Mouse (Mus musculus) activated CD4-positive, CD25-positive, alpha-beta regulatory T cell, adult 4 months (primary cell): ENCODE data around the gene Cox6a1. TPM values are rescaled to one million over a fixed set of nuclear protein-coding genes. Genes with fewer than 3 reads are reported as not detected.
"Not testable (repeated sequence)": the region's sequence is repeated elsewhere in the genome, so short reads cannot be mapped to it uniquely, and the experiment has no call there.

ENCODE experiments used
- ATAC-seq: one replicate; pipeline ENCODE4 v1.8.0; 2017
- polyA plus RNA-seq, 2 experiments: library from polyadenylated mRNA; unstranded; fragments of 100-300 nt; shearing (Covaris generic); gene quantifications; one replicate each; pipeline ENCODE4 v1.2.1; 2017

Gene Cox6a1
- polyA plus RNA-seq = 100 to 1,000 TPM; 589 to 624 TPM

DNA sequence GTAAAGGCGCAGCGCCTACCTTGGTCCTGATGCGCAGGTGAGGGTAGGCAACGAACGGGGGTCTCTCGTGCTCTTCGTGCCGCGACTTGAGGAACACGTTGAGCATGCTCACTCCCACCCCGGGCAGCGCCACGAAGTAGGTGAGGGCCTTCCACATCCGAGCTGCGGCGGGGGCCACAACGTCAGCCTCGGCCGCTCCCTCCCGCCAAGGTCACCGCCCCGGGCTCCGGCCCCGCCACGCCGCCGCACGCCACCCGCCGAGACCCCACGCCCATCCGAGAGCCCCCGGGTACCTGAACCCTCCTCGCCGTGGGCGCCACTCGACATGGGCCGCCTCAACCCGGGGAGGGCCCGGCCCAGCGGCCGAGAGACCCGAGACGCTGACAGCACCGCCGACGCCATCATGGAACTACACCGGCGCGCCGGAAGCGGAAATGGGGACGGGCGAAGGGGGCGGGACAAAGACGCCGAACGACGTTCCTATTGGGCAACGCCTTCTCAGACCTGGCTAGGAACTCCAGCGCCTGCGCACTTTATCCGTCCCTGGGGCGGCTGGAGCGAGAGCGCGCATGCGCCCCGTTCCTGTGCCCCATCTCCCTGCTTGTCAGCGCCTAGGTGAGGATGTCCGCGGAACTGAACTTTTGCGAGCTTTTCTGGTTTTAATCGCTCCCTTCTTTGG is at the start of gene Cox6a1:
Cox6a1 (minus strand) TSS at position 436 of the 679 bp plus-strand sequence.
- ATAC-seq = peak; percentile 87

DNA sequence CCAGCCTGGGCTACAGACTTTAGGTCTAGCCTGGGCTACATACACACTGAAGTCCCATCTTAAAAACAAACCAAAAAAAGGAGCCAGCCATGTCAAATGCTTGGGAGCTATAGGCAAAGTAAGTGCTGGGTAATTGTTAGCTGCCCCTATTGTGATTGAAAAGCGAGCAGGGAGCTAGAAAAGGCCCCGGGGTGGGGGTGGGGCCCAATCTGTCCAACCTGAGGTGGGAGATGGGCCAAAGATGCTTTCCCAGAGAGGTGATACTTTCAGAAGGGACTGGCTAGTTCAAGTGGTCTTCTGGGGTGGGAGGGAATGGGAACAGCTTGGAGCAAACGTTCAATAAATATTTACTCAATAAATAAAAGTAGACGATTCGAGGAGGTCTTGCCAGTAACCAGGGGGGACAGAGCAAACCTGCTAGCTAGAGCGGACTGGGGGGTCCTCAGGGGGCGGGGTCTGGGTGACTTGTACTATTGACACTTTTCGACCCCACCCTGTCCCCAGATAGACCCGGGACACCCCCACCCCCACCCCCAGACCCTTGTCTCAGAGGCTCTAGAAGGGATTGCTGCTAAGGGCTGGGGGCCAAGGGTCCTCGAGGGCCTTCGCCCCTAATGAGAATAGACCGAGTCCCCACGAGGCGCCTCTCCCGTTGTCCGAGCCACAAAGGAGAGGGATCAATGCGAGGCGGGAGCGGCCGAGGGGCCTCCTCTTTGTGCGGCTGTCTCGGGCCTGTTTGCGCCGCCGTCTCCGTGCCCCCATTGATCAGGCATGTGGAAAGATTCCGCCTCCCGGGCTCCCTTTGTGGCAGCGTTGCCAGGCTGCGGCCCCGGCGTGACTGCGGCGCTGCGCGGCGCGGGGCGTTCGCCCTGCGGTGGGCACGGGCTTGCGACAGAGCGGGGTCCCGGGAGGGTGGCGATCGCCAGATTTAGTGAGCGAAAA is 49.3 kb upstream of the Cox6a1 start:
- ATAC-seq = no peak

DNA sequence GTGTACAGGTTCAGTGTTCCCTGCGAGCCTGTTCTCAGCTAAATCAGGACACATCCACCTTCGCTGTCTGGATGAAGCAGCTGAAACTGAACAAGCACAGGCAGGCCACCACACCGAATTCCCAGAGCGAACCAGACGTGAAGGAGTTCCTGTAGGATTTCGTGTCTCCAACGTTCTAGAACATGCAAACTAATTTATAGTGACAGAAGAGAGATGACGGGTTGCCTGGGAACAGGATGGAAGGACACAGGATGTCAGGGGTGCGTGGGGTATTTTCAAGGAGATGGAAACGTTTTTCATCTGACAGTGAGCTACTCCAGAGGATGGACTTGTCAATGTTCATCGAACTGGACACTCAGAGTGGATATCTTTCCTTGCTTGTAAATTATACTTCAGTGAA is 47.9 kb upstream of the Cox6a1 start:
- no peak for ATAC-seq

DNA sequence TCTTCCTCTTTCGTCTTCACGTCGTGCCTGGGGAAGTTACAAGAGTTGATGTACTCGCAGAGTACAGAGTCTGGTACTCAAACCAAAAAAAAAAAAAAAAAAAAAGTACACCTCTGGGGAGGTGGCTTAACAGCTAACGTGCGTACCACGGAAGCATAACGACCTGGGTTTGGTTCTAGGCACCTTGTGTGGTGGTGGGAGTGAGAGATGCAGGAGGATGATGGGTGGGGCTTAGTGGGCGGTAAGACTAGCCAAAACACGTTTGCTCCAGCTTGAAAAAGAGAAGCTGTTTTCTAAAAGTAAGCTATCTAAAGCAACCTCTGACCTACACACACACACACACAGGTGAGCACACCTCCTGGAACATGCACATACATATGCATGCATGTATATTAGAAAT is 46.1 kb upstream of the Cox6a1 start:
- ATAC-seq = no peak

DNA sequence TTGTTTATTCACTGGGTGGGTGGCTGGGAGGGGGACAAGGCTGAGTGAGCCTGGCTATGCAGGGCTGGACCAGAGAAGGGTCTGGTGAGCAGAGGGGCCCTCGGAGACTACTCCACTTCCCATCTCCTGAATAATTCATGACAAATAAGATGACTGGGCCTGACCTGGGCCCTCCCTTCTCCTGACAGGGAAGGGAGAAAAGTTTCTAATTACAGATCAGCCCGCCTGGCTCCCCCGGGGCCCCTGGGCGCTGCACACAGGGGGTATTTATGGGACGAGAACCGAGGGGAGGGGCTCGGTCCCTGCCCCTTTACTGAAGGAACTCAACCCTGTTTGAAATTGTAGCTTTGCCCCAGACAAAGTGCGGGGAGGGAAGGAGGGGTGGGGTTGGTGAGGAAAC is 45.4 kb upstream of the Cox6a1 start:
- no peak for ATAC-seq

DNA sequence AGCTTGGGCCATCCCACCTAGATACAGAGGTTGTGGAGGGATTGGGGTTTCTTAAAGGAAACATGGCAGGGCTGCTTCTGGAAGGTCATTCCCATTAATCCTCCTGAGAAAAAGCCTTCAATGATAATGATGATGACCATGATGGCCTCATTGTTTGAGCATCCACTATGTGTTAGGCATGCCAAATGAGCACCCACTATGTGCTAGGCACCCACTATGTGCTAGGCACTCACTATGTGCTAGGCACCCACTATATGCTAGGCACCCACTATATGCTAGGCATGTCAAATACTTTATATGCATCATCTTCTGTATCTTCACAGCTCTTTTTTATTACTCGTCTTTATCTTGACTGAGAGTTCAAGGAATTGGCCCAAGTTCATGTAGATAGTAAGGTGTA is 44.2 kb upstream of the Cox6a1 start:
- no peak for ATAC-seq

DNA sequence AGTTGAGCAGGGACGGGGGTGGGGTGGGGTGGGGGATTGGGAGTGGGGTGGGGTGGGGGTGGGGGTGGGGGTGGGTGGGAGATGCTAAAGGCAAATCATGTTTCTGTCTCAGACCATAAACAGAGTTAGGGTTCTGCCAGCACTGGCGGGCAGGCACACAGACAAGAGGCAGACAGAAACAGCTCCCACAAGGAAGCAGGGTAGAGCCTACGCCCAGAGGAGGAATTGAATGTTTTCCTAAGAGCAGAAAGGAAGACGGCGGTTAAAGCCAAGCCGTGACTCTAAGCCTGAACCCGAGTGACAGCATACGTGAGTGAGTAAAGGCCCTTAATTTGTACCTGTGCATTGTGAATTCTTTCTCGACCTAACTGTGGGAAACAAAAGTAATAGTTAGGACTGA is 43.2 kb upstream of the Cox6a1 start:
- no peak for ATAC-seq

DNA sequence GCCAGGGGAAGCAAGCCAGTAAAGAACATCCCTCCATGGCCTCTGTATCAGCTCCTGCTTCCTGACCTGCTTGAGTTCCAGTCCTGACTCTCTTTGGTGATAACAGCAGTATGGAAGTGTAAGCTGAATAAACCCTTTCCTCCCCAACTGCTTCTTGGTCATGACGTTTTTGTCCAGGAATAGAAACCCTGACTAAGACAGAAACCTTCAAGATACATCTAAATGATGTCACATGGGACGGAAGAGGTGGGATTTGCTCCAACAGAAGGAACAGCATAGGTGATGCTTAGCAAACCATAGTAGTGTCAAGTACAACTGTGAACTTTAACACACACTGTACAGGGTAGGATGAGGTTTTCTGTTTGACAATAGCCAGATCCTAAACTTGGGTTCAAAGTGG is 30.1 kb upstream of the Cox6a1 start:
- ATAC-seq = not testable (repeated sequence)

DNA sequence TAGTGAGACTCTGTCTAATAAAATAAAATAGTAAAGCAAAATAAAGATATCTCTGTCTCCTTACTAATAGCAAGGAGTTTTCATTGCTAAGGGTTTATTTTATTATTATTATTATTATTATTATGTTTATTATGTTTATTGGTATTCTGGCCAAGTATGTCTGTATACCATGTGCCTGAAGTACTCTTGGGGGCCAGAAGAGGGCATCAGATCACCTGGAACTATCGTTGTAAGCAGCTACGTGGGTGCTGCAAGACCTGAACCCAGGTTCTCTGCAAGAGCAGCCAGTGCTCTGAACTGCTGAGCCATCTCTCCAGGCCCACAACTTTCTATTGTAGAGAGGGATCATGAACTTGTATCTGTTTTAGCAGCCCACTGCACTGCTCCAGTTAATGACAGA is 26.7 kb upstream of the Cox6a1 start:
- ATAC-seq = no peak

DNA sequence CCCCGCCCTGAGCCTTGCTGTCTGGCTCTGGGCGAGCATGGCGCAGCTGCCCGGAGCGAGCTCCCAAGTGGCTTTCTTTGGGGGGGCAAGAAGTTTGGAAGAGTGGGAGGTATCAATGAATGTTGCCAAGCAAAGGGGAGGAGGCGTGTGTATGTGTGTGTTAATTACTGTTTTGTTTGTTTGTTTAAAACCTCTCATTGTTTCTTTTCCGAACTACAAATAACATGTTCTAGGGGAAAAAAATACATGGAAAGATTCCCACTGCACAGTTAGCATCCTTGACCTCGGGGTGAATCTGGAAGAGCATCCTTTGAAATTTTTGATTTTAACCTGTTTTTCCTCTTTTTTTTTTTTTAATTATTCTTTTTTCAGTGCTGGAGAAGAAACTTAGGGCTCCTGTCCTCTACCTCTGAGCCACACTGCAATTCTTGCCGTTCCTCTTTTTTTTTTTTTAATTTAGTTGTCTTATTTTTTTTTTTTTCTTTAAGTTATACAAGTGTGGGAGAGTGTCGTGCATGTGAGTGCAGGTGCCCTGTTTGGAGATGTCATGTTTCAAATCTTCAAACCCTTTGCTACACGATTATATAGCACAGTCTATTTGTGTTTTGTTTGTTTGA is 25.5 kb upstream of the Cox6a1 start:
- ATAC-seq = no peak

DNA sequence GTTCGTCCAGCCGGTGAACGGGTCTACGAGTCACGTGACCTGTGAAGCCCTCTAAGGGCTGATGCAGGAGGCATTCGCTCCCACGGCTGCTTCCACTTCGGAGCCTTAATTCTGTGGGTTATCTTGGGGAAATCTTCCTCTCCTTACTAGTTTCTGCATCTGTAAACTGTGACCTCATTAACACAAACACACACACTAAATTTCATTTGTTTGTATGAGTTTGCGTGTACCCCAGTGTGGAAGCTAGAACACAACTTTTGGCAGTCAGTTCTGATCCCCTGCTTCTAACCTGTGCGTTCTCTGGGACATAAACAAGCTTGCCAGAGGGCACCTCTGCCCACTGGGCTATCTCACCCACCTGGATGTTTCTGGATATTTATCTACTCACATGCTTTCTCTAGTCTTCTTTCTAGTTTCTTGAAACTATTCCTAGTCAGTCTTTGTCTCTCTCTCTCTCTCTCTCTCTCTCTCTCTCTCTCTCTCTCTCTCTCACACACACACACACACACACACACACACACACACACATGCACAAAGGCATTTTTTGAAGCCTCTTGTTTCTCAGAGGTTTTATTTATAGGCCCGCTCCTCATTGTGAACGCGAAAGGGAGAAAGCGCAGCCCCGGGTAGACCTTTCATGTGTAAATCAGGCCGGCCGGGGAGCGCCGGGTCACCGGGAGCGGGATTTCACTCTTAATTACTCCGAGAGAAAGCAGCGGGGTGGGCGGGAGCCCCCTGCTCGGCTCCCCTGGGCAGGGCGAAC is 24.8 kb upstream of the Cox6a1 start:
- no peak for ATAC-seq

DNA sequence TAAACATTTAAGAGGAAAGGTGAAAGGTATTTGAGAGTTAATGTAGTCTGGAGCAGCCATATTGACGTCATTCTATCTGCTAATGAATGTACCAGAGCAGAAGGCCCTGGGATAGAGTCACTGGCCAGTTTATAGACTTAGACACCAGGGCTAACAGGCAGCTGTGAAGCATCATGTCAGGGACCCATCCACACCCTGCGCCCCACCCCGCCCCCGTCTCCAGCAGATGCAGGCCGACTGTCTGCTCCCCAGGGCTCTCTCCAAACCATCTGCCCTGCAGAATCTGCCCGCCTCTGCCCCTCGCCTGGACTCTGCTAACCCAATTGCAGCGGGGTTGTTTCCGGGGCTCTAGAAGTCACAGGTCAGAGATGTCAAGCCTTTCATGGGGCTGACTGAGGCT is 23.0 kb upstream of the Cox6a1 start:
- no peak for ATAC-seq

DNA sequence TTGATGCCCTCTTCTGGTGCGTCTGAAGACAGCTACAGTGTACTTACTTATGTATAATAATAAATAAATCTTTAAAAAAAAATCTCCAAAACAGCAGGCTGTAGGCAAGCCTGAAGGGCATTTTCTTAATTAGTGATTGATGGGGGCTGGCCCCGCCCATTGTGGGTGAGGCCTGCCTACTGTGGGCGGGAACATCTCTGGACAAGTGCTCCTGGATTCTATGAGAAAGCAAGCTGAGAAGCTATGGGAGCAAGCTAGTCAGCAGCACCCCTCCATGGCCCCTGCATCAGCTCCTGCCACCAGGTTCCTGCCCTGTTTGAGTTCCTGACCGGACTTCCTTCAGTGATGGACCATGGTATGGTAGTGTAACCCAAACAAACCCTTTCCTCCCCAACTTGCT is 16.0 kb upstream of the Cox6a1 start:
- no peak for ATAC-seq

DNA sequence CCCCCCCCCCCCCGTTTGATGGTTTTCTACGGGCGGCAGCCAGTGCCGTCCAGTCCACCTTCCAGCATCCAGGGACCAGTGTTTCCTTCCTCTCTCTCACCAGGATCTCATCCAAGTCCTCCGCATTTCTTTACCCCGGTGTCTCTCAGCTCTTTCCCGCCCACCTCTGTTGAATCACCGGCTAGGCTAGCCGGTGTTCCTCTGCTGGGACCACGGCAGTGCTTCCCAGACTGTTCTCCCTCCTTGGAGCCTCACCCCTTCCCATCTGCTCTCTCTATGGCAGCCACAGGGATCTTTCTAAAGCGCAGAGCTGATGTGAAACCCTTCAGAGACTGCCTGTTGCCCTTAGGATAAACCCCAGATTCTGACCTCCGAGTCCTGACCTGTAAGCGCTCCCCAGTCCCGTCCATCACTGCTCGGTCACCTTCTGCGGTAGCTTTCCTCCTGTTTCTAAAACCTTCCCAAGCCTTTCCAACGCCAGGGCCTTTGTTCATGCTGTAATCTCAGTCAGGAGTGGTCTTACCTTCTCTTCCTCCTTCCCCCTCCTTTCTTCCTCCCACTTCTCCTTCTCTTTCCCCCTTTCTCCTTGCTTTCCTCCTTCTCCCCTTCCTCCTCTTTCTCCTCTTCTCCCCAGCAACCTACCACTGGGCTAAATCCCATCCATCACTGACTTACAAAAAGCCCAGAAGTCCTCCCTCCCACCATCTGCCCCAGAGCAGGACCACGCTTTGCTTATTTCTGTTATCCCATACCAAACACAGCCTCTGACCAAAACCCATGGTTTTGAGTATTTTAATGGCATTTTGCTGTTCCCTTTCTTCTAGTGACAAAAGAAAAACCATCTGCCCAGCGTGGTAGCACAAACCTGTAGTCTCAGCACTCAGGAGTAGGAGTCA is 14.3 kb upstream of the Cox6a1 start:
- no peak for ATAC-seq

DNA sequence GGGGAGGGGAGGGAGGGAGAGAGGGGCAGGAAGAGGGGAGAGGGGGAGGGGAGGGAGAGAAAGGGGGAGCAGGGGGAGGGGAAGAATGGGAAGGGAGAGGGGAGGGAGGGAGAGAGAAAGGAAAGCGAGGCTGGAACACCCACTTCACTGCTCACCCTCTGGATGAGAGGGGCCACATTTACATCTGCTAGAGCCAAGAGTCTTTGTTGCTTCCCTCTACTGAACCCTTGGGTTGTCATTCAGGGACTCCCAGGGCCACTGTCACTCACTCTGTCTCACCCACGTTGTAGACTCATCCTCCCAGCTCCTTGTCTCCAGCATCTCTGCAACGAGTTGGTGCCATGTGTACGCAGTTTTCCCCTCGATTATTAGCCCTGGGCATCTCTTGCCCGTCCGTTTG is 13.4 kb upstream of the Cox6a1 start:
- ATAC-seq = no peak

DNA sequence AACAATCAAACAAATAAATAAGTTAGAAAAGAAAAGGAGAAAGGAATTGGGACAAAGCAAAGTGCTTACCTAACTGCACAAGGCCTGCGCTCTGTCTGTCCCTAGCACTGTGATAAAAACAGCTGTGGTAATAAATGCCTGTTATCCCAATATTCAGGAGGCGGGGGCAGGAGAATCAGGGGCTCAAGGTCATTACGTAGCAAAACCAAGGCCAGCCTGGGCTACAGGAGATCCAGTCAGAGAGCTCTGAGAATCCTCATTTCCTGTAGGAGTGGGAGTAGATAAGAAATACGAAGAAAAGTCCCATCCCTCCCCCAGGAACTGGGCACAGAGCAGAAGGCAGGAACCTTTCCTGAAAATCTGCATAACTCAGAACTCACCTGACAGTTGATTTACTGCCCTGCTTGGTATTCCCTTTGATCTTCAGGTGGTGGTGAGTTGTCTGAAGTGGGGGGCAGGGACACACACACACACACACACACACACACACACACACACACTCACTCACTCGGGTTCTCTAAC is 11.1 kb upstream of the Cox6a1 start:
- no peak for ATAC-seq

DNA sequence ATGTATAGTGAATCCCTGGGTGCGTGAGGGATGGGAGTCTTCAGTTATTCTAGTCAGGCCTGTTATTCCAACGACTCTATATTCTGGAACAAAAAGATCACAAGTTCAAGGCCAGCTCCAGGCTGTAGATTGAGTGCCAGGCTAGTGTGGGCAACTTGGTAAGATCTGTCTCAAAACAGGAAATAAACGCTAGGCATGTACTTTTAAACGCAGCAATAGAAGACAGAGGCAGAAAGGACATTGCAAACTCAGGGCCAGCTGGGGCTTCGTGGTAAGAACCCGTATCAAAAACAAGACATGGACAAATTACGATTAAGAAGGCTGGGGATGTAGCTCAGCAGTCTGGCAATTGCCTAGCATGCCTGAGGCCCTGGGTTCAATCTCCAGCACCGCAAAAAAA is 10.7 kb upstream of the Cox6a1 start:
- ATAC-seq = no peak

DNA sequence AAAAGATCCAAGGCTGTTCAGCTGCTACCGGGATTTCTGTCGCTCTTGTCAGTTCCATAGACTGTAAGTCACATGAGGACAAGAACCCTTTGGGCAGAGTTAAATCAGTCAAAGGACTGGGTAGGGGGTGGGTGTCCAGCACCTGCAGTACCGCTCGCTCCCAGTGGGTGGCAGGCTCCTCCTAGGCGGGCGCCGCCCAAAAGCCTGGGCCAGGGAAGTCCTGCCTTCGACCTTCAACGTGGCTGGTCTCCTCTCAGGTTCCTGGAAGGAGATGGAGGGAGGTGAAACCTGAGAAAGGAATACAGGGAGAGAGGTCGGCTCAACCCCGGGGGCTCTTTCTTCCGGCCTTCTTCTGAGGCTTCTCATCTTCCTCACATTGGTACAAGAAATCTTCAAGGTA is 10.1 kb upstream of the Cox6a1 start:
- no peak for ATAC-seq

DNA sequence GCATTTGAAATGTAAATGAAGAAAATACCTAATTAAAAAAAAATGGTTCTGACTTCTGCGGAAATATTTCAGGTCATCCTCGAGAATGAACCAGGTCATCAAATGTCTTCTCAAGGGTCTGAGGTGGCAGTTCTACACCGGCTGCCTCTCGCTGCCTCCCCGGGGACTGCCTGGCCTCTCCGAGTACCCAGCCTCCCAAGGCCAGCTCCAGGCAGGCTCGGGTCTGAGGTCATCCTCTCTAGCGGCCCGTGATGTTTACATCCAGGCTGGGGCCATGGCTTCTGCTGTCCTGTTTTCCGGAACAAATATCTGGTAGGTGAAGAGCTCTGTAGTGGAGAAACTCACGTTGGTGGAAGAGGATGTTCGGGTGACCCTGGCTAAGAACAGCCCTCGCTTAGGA is 6.3 kb upstream of the Cox6a1 start:
- no peak for ATAC-seq

DNA sequence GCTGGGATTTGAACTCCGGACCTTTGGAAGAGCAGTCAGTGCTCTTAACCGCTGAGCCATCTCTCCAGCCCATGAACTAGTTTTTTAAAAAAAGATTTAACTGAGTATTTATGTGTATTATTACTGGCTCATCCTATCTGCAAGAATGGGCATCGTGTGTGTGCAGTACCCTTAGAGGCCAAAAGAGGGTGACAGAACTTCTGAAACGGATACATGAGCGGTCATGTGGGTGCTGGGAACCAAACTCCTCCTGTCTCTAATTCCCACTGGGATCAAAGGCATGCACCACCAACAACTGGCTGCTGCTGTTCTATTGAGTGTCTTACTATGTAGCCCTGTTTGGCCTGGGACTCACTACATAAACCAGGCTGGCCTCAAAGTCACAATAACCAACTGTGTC is 2.6 kb upstream of the Cox6a1 start:
- no peak for ATAC-seq

DNA sequence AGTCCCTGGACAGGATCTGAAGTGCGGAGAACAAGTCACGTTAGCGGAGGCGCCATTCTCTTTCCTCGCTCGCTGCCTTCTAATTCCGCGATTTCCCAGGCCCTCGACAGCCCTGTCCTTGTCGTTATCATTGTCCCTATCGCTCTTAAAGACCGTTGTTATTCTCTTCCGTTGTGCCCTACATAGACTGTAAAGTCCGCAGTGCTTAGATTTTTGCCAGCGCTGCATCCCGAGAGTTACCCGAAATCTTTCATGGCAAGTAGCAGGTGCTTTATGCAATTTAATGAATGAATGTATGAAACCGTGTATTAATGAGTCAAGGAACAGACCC is 409 bp upstream of the Cox6a1 start:
- ATAC-seq = peak; percentile 9

DNA sequence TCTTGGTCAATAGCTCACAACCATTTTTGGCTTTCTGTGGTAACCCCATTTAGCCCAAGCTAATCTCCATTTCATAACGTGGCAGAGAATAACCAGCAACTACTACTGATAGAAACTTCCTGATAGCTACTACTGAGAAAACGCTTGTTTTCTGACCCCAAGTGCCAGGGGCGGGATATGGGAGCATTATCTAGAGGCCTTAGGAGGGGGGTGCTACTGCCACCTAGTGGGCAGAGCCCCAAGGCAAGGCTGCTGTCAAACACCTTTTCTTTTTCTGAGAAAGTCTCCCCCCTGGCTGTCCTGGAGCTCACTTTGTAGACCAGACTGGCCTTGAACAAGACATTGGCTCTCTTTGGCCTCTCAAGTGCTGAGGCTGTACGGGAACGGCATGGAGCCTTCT is 1.2 kb downstream of the Cox6a1 start:
- ATAC-seq = peak; percentile 55
